Mouse (Mus musculus): ENCODE measurements around the gene Bag5.

- no peak for TF ChIP-seq CTCF (IDR thresholded peaks at IDR 0.05; ENCODE audit: low read depth)
- no peak for TF ChIP-seq EP300 (IDR thresholded peaks at IDR 0.05; ENCODE audit: low read depth)
Observed at GRCm38 (mm10) chr12:111758381-111759175, 45.5 kb upstream of the Bag5 start, which contains the start of gene Klc1.
